Mouse (Mus musculus) cerebellum, adult 8-10 months (tissue): ENCODE measurements around the gene Kcnv2.

ENCODE experiments used
- DNase-seq: peaks from one replicate; pipeline ENCODE4 v3.0.0; 2022

Gene Kcnv2

DNA sequence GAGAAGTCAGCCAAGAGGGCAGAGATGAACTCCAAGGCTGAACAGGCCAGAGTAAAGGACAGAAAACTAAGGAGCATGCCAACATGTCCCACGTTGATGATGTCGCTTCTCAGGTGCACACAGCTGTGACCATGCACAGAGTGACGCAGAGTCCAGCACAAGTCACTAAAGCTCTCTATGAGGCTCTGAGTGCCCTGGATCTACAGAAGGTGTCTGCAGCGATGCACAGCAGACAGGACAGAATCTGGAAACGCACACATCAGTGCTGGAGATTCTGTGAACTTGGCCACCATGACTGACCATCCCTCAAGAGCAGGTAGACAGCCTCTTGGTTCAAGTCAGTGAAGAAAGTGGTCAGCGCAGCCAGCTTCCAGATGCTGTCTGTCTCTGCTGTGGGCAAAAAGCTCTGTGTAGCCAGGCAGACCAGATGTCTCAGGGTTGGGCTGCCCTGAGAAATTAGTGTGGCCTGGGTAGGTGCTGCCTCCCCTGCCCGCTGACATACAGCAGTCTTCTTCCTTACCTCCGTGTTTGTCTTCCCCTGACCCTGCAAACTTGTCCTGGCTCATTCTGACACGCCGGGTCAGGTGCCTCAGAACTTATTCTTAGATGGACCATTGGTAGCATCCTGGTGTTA is 43.8 kb downstream of the Kcnv2 start:
- DNase-seq = no peak

DNA sequence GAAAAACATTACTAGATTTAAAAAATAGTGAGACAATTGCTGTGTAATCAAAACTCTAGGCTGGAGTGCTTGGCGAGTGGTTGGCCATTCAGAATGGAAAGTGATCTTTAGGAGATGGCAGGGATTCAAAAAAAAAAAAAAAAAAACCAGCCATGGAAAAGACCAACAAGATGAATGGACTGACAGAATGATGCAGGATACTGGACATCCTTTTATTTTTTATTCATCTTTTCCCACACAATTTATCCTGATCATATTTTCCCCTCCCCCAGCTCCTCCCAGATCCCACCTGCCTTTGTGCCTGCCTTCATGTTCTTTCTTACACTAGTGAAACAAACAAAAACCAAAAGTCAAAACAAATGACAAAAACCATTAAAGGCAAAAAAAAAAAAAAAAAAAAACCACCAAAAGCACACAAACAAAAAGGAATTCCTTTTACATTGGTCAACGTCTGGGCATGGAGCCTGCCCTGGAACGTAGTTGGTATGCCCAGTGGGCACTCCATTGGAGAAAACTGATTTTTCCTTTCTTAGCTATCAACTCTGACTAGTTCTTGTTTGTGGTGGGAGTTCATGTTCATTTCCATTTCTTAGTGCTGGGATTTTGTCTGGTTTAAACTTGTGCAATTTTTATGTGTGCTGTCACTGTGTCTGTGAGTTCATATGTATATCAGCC is 47.2 kb downstream of the Kcnv2 start:
- DNase-seq = no peak

DNA sequence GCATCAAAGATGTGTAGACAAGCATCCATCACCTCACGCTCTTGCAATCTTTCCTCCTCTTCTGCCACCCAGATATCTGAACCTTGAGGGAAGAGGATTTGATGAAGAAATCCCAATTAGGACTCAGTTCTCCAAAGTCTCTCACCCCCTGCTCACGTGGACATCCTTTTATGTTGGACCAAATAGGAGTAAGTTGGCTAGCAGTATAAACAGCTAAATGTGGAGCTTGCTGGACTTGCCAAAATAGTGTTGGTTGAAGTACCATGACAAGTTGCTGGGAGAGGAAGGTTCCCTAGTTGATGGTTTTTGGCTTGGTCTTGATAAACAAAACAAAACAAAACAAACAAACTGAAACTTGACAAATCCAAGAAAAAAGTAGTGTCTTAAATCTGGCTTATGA is 47.8 kb downstream of the Kcnv2 start:
- no peak for DNase-seq

DNA sequence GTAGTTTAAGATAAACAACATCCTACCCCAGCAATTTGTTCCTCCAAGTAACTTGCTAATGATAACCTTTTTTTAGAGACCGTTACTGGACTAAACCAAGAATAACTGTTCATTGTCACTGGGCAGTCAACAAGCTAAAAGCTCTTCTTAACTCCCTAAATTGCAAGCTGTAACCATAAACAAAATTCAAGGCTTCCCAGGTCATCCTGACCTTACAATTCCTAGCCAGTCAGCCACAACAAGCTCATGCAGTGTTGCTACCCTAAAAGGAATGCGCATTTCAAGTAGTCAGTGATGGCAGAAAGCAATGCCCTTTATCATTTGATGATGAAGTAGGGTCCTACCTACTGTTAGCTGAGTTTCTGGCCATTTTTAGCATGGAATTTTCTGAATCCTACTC is 48.4 kb downstream of the Kcnv2 start:
- no peak for DNase-seq

DNA sequence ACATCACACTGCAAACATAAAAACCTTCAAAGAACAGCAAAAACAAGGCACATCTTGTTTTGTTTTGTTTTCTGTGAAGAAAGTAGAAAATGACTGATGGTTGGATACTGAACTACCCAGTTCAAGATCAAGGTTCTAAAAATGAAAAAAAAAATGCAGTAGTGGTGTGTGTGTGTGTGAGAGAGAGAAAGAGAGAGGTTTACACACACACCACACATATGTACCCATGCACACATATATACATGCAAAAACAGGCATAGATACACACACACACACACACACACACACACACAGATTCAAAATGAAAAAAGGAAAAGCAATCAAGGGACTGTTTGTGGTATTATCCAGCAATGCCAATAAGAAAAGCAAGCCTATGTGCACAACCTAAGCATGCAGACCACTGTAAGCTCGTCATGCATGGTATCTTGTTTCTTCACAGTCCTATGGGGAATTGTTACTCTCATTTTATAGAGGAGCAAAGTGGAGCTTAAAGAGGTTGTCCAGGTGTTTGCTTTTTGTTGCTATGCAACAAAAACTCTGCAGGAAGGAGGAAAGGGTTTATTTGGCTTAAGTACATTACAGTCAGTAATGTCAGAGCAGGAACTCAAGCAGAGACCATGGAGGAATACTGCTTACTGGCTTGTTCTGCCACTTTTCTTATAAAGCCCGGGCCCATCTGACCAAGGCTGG is 57.5 kb downstream of the Kcnv2 start:
- DNase-seq = no peak

DNA sequence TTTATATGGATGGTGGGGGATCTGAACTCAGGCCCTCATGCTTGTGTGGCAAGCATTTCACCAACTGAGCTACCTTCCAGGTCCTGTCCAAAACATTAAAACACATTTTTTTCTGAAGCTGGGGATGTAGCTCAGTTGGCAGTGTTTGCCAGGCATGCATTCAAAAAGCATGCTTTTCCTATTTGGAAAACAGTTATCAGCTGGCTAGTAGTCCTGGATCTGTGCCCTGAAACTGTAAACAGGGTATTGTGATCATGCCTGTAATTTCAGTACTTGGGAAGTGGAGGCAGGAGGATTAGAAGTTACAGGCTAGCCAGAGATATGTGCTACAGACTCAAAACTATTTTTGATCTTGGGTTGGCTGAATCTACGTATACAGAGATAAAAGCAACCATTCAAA is 59.7 kb downstream of the Kcnv2 start:
- DNase-seq = no peak

DNA sequence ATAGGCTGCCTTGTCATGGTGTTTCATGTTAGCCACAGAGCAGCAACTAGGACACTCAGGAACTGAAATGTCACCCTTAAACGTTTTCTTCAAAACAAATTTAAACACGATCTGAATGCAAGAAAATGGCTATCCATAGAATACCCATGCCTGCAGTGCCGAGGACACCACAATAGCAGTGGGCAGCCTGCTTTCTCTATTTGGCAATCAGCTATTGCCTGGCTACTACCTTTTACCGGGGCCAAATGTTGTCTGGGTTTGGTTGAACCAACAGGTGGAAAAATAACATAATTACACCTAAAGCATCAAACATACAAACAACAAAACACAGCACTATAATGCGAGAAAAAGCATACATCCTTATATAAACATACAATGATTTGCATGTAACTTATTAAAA is 60.9 kb downstream of the Kcnv2 start:
- no peak for DNase-seq

DNA sequence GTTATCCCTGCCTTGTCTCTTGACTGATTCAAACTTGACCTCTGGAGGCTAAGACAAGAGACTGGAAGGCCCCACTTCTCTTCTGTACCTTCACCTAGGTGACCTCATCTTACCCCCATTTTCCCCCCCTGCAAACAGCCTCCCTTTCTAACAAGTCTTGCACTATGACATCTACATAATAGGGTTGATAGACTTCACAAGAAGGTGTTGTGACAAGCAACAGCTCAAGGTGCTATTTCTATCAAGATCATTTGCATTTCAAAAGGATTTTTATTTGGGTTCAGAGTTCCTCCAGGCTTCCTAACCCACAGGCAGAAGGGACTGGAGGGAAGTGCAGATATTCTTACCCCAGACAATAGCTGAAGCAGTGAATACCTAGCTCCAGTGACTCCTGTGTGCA is 62.9 kb downstream of the Kcnv2 start:
- no peak for DNase-seq
